Mouse (Mus musculus) hindbrain, embryonic 14.5 days (tissue): ENCODE data around the gene Msi2. TPM values are rescaled to one million over a fixed set of nuclear protein-coding genes. Genes with fewer than 3 reads are reported as not detected.

Experiments used
- ATAC-seq: fragments of 200-750 bp; cut with Nextera tagmentation; 2 replicates; pipeline ENCODE4 v1.8.0; 2017; ENCODE audit warnings: moderate number of reproducible peaks, mild to moderate bottlenecking, moderate TSS enrichment, moderate library complexity; ENCODE audit not compliant: low FRiP score
- DNase-seq: peaks from one replicate; pipeline ENCODE4 v3.0.0-alpha.2; 2015; ENCODE audit warnings: low spot score
- H3K27ac ChIP-seq: fragments of 300-500 bp; sonication (generic); 2 replicates; pipeline ENCODE4 v1.5.1; 2014; ENCODE audit warnings: mild to moderate bottlenecking, moderate library complexity
- H3K27me3 ChIP-seq: fragments of 300-500 bp; sonication (generic); 2 replicates; pipeline ENCODE4 v1.6.1; 2014; ENCODE audit warnings: mild to moderate bottlenecking, low read length, mixed read lengths; ENCODE audit not compliant: control insufficient read depth, insufficient read depth
- H3K36me3 ChIP-seq: fragments of 300-500 bp; sonication (generic); replicated peaks from 2 replicates; pipeline ENCODE4 v1.6.1; 2014; ENCODE audit not compliant: control insufficient read depth, insufficient read depth
- H3K4me1 ChIP-seq: fragments of 300-500 bp; sonication (generic); replicated peaks from 2 replicates; pipeline ENCODE4 v1.6.1; 2014; ENCODE audit warnings: antibody characterized with exemption, low read length, mixed read lengths; ENCODE audit not compliant: control insufficient read depth, insufficient read depth
- H3K4me2 ChIP-seq: fragments of 300-500 bp; sonication (generic); replicated peaks from 2 replicates; pipeline ENCODE4 v1.6.1; 2014; ENCODE audit warnings: mild to moderate bottlenecking, moderate library complexity
- H3K4me3 ChIP-seq: fragments of 300-500 bp; sonication (generic); replicated peaks from 2 replicates; pipeline ENCODE4 v1.5.1; 2014; ENCODE audit warnings: mild to moderate bottlenecking, low read length
- H3K9ac ChIP-seq: fragments of 300-500 bp; sonication (generic); 2 replicates; pipeline ENCODE4 v1.6.1; 2014
- H3K9me3 ChIP-seq: fragments of 300-500 bp; sonication (generic); 2 replicates; pipeline ENCODE4 v1.6.1; 2016; ENCODE audit warnings: low read length; ENCODE audit not compliant: control insufficient read depth
- WGBS: fragments of 180-500 bp; shearing (Covaris S2); extraction: QIAGEN DNeasy Blood & Tissue Kit; methylation state at CpG from one replicate; pipeline ENCODE4 v1.1.7; 2014; 5-methylcytosine and 5-hydroxymethylcytosine counted together
- polyA plus RNA-seq: library from polyadenylated mRNA; unstranded; fragments of >200 nt; fragmentation: Nextera tagmentation; extraction: Ambion mirVana; gene quantifications from 2 replicates; pipeline ENCODE4 v1.2.1, GENCODE M21; 2014

Msi2 gene
- polyA plus RNA-seq, 1 experiment from 2014 or later: 26.5 TPM

GRCm38 (mm10) chr11:88496460-88496859 is 221.9 kb downstream of the Msi2 start:
- H3K4me1 ChIP-seq: peaks cover 45% of the 10 kb centered on the region
- 91% methylated on average over 5 of the region's 5 CpGs for WGBS
- ATAC-seq: no peak

DNA sequence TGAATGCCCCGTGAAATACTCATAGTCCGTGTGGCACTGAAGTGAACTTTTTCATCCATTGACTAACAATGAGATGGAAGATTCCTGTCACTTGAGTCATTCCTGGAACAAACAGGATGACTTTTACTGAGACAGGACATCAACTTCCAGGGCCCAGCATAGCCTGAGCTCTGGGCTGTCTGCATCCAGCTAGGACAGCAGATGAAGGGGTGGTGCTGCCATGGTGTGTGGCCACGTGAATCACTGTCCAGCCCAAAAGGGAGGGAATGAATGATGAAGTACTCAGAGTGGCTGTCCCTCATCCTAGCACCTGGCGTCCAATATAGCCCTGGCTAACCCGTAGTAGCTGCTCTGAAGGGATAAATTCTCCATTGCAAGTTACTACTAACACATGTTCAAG is 222.6 kb downstream of the Msi2 start:
- DNase-seq: no peak
- Histone ChIP-seq H3K9ac (no peak overlapping the region), H3K9me3 (no peaks in the 10 kb centered on the region), H3K27ac (no peak overlapping the region), H3K4me2 (no peak overlapping the region), H3K27me3 (no peaks in the 10 kb centered on the region), H3K4me1 (peaks cover 41% of the 10 kb centered on the region), H3K36me3 (no peaks in the 10 kb centered on the region), H3K4me3 (no peak overlapping the region)
- WGBS: 73% methylated on average over 5 of the region's 5 CpGs
- no peak for ATAC-seq

More at GRCm38 (mm10) chr11:88496460-88496859, 221.9 kb downstream of the Msi2 start:
- DNase-seq: no peak
- Histone ChIP-seq H3K4me2 (no peak overlapping the region), H3K27ac (no peak overlapping the region), H3K27me3 (no peaks in the 10 kb centered on the region), H3K4me3 (no peak overlapping the region), H3K36me3 (no peaks in the 10 kb centered on the region), H3K9me3 (no peaks in the 10 kb centered on the region), H3K9ac (no peak overlapping the region)

DNA sequence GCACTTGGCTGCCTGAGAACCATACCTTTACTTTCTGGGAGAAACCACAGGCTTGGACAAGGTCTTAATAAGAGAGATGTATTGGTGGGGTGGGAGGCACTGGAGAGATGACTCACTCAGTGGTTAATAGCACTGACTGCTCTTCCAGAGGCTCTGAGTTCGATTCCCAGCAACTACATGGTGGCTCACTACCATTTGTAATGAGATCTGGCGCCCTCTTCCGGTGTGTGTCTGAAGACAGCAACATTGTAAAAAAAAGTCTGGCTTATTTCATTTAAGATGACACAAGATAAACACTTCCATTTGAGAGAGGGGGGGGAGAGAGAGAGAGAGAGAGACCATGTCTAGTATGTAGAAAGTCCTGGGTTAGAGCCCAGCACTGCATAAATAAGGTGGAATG is 223.3 kb downstream of the Msi2 start:
- DNase-seq: no peak
- Histone ChIP-seq H3K27ac (no peak overlapping the region), H3K4me2 (no peak overlapping the region), H3K9me3 (no peaks in the 10 kb centered on the region), H3K36me3 (no peaks in the 10 kb centered on the region), H3K4me1 (peaks cover 43% of the 10 kb centered on the region), H3K4me3 (no peak overlapping the region), H3K27me3 (no peaks in the 10 kb centered on the region), H3K9ac (no peak overlapping the region)
- WGBS: 80% methylated on average over 3 of the region's 3 CpGs
- no peak for ATAC-seq

DNA sequence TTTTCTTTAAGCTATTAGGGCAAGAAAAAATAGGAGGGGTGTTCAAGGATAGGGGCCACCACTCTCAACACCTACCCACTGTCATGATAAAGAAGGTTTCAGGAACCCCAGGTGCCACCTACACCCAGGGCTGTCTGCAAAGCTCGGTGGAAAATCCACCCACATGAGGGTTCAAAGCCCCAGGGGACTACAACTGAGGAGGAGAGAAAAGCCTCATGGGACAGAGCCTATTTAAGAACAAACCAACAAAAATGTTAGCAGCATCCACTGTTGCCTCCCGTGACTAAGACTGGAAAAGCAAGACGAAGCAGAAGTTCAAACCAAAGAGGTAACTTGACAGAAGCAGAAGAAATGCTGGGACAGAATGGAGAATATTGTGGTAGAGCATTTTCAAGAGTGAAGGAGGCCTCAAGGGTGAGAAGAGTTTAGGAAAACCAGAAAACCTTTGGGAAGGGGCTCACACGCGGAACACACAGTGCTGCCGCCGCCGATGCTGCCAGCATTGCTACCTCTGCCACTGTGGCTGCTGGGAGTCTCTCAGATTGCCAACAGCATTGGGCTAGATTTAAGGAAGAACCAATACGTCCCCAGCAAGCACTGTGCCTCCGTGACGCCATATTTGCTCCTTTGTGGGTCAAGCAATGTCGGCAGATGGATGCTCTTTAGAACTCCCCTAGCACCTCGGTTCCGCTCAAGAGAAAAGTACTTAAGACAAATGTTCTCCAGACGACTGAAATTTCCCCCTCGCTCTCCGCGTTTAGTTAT is 224.3 kb downstream of the Msi2 start:
- Histone ChIP-seq H3K36me3 (no peaks in the 10 kb centered on the region), H3K9me3 (no peaks in the 10 kb centered on the region), H3K9ac (no peak overlapping the region), H3K4me1 (peaks cover 54% of the 10 kb centered on the region), H3K4me3 (no peak overlapping the region), H3K4me2 (no peak overlapping the region), H3K27ac (no peak overlapping the region), H3K27me3 (no peaks in the 10 kb centered on the region)
- DNase-seq (no peak), ATAC-seq (no peak)
- 80% methylated on average over 18 of the region's 18 CpGs for WGBS

GRCm38 (mm10) chr11:88492585-88492984 is 225.7 kb downstream of the Msi2 start:
- Histone ChIP-seq H3K27me3 (no peaks in the 10 kb centered on the region), H3K4me3 (no peak overlapping the region), H3K4me2 (no peak overlapping the region), H3K9ac (no peak overlapping the region), H3K27ac (no peak overlapping the region), H3K4me1 (peaks cover 52% of the 10 kb centered on the region), H3K9me3 (no peaks in the 10 kb centered on the region), H3K36me3 (no peaks in the 10 kb centered on the region)
- DNase-seq: no peak
- no peak for ATAC-seq
- WGBS: 92% methylated on average over 2 of the region's 2 CpGs

- Histone ChIP-seq H3K36me3 (no peaks in the 10 kb centered on the region), H3K9me3 (no peaks in the 10 kb centered on the region), H3K9ac (no peak overlapping the region), H3K4me1 (peaks cover 53% of the 10 kb centered on the region), H3K27ac (peak overlapping the region; percentile 73), H3K27me3 (no peaks in the 10 kb centered on the region), H3K4me2 (no peak overlapping the region), H3K4me3 (no peak overlapping the region)
- DNase-seq: no peak
- 78% methylated on average over 4 of the region's 4 CpGs for WGBS
- no peak for ATAC-seq
Measured at GRCm38 (mm10) chr11:88489985-88490384, 228.3 kb downstream of the Msi2 start.

DNA sequence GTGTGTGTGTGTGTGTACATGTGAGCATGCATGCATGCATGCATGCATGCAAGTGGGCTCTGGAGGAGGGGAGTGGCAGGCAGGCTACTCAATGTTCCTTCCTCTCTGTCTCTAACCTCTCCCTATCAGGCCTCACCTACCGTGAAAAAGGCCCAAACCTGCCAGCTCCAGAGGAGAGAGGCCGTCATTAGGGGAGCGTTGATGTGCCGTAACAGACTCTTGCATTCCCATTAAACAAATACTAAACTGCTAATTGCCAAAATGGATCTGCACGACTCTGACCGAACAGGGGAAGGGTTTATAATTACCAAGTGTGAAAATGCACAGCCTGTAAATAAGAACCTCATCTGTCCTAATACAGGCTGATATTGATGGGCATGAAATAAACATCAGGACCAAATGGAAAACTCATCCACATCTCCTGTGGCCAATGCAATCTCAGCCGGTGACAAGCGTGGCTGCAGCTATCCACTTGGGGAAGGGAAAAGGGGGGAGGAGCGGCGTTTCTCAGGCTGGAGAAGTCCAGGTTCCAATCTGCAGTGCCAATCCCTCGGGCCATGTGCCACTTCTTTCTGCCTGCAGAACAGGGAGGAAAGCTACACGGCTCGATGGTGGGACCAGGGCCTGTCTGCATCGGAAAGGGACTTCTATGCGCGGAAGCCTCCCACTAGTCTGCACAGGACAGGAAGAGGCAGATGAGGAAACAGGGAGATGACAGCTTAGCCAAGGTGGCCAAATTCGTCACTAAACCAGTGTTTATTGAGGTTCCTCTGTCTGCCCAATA is 229.2 kb downstream of the Msi2 start:
- WGBS: 36% methylated on average over 17 of the region's 17 CpGs
- Histone ChIP-seq H3K27me3 (no peaks in the 10 kb centered on the region), H3K4me3 (no peak overlapping the region), H3K9me3 (no peaks in the 10 kb centered on the region), H3K36me3 (no peaks in the 10 kb centered on the region), H3K27ac (peak overlapping the region; percentile 73), H3K9ac (peak overlapping the region; percentile 5; the same call in 1 of the 2 replicates), H3K4me1 (peaks cover 54% of the 10 kb centered on the region), H3K4me2 (no peak overlapping the region)
- ATAC-seq: peak; percentile 22; the same call in 1 of the 2 replicates
- no peak for DNase-seq

DNA sequence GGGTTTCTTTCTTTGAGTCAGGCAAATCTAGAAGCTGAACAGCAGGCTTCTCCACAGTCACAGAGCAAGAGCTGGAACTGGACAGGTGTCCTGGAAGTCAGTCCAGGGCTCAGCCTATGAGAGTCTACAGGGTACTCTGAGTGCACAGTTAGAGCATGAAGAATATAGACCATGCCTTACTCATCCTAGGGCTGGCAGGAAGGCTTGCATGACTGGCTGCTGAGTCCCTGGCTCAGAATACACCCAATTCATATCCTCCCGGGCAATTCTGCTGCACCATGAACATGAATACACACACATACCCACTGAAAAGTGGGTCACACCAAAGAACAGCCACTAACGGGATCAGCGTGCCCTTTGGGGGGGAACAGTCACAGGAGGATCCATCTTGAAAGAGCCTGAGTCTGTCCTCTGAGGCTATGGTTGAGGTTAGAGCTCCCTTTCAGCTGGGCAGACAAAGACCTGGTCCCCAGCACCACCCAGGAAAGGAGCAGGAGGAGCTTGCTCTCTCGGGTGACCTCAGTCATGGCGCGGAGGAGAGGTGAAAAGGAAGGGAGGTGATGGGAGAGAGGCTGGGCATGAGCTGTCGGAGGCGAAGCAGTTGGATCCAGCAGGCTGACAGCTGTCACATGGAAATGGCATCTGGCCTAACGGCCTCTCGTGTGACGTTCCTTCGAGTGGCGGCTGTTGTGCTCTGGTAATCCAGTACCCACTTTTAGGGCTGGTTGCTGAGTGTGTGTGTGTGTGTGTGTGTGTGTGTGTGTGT is 230.0 kb downstream of the Msi2 start:
- WGBS: 45% methylated on average over 13 of the region's 13 CpGs

DNA sequence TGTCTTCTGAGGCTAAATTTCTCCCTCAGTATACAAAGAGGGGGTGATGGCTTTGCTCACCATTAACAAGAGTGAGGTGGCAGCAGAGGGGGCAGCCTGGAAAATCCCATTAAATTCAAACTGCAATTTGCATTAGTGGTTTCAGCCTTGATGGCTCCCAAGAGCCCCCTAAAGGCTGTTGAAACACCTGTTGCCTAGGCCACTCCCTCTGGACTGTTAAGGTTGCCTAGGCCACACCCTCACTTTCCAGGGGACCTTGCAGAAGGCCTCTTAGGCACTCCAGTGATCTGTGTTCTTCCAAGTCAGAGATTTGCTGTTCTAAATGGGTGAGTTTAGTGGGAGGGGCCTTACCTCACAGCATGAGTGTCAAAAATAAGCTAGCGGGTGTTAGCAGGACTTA is 232.3 kb downstream of the Msi2 start:
- Histone ChIP-seq H3K4me2 (no peak overlapping the region), H3K27me3 (no peaks in the 10 kb centered on the region), H3K27ac (peak overlapping the region; percentile 28; the same call in 1 of the 2 replicates), H3K4me3 (no peak overlapping the region), H3K4me1 (peaks cover 83% of the 10 kb centered on the region), H3K9ac (no peak overlapping the region), H3K36me3 (no peaks in the 10 kb centered on the region), H3K9me3 (no peaks in the 10 kb centered on the region)
- no peak for DNase-seq
- WGBS: 74% methylated on average over 1 of the region's 1 CpGs
- no peak for ATAC-seq

More for the DNA sequence above, 230.0 kb downstream of the Msi2 start:
- DNase-seq (no peak), ATAC-seq (peak; percentile 56)
- Histone ChIP-seq H3K4me1 (peaks cover 60% of the 10 kb centered on the region), H3K9ac (no peak overlapping the region; the same call in 1 of the 2 replicates), H3K36me3 (no peaks in the 10 kb centered on the region), H3K27ac (peak overlapping the region; percentile 73), H3K27me3 (no peaks in the 10 kb centered on the region), H3K9me3 (no peaks in the 10 kb centered on the region), H3K4me3 (no peak overlapping the region), H3K4me2 (no peak overlapping the region)
